Mouse (Mus musculus) ovary, postnatal 10 days (tissue): ENCODE data around the gene Dkk1.
A peak's percentile ranks its signal among the peaks of the same experiment; 100 is the strongest.
"Not testable (repeated sequence)": the region's sequence is repeated elsewhere in the genome, so short reads cannot be mapped to it uniquely, and the experiment has no call there.

Source experiments
- DNase-seq: peaks from one replicate; pipeline ENCODE4 v3.0.0; 2022; ENCODE audit warnings: low spot score

Dkk1 gene

DNA sequence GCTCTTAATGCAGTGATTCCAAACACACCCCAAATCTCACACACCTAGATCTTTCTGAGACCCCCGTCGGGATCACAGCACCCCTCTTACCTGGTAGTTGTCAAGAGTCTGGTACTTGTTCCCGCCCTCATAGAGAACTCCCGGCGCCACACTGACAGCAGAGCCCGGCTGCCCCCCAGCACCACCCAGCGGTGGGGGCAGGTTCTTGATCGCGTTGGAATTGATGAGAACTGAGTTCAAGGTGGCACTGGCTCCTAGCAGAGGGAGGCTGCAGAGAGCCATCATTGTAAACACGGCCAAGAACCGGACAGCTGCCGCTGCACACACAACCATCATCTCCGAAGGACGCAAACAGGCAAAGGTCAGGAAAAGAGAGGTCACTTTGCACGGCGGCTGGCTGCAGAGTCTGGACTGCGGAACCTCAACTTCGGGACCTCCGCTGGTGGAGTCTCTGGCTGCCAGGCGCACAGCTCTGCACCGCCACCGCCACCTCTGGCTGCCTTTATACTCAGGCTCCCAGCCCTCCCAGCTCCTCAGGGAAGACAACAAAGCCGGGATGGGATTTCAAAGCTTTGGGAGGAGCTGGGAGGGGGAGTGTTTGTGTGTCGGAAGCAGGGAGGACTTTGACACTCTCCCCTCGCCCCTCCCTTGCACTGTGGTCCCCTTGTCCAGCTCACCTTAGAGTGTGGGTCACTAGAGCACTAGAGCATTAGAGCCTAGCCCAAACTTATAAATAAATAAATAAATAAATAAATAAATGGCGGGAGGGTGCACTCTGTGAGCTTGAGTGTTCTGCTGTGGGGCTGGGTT lies at the start of gene Dkk1:
Dkk1 (minus strand) TSS at position 622 of the 810 bp plus-strand sequence.
- DNase-seq: no peak

DNA sequence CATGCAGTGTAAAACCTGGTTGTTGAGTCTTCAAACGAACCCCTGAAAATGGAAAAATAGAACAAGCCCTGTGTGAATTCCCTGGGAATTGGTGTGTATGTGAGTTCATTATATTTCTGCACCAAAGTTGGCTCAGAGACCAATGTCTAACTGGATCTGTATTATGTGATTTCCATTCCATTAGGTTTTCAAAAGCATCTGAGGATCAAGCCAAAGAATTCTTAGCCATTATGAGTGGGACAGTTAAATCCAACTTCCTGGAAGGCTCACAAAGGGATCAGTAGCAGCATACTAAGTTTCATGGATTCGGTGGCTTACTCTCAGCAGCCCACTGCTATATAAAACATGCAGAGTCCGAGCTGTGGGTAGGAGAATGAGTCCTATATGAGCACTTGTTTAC lies 36.9 kb upstream of the Dkk1 start:
- no peak for DNase-seq

DNA sequence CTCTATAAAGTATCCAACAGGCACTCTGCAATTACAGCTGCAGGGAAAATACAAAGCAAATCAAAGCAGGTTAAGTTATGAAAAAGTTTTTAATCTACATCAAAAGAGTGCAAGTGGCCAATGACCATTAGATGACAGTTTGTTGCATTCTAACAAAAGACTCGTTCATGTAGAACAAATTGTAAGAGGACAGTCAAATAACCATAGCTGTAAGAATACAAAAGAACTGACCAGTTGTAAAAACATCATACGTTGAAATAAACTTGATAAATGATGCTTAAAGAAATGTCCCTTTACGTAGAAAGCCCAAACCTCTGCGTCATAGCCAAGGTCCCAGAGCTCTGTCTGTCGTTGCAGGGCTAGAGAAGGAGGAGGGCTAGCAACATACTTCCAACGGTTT lies 15.1 kb upstream of the Dkk1 start:
- DNase-seq: no peak

DNA sequence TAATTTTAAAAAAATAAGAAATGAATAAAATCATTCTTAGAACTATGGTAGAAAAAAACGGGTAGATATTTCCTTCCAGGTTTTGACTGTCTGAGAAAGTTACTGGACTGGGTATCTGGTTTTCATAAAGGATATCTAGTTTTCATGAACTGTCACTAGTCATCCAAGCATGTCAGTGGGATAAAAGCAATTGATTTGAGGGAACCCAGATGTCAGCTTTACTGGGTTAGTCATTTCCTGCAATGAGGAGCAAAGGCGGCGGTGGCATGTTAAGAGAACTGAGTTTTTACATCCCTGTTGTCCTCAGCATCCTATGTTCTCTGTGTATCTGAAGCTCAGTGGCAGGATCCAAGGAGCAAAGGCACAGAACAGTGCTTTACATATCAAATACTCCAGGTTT lies 14.4 kb upstream of the Dkk1 start:
- DNase-seq: no peak

DNA sequence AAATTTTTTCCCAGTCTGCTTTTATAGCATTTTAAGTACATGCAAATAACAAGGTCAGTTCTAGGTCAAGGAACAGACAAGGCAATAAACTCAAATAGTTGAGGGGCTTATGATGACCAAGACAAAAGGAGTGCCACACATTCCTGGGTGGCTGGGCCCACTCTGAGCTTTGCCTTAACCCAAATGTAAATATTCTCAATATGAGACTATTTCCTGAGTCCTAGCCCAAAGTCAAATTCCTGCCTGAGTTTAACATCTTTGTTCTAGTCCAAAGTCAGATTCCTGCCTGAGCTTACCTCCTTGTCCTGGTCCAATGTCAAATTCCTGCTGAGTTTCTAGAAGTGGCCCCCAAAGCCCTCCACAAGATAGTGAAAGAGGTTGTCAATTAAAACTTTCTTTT lies 8.6 kb upstream of the Dkk1 start:
- no peak for DNase-seq

DNA sequence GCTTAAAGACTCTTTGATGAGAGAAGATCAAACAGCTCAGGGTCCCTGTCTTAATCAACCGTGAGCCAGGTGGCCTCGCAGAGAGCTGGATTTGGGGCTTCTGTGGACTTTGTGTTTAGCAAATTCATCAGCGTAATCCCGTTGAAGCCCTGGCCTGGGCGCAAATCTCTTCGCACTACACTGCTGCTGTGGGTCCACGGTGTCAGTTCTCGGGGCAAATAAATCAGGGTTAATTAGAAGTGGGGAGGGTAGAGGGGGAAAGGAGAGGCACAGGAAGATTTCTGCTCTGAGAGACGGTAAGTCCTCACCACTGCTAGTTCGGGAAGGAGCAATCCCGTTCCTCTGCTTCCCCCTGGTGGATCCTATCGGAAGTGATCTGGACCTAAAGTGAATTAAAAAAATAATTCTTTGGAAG lies 5.0 kb upstream of the Dkk1 start:
- DNase-seq: peak; percentile 35

DNA sequence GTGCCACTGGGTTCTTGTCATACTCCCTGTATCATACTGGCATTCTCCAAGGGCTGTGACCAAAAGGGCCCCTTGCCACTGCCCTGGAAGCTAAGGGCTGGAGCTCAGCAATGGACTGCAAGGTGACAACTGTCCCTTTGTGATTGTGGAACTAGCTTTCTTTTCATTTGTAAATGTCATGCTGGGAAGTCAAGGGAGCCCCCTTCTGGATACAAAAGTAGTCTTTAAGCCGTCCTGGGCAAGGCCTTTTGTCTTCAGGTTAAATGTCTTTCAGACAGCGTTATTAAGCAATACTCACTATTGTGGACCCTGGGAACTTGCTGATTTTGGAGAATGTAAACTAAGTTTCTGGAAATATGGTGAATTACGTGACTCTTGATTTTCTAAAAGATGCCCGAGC lies 4.3 kb upstream of the Dkk1 start:
- DNase-seq: no peak

DNA sequence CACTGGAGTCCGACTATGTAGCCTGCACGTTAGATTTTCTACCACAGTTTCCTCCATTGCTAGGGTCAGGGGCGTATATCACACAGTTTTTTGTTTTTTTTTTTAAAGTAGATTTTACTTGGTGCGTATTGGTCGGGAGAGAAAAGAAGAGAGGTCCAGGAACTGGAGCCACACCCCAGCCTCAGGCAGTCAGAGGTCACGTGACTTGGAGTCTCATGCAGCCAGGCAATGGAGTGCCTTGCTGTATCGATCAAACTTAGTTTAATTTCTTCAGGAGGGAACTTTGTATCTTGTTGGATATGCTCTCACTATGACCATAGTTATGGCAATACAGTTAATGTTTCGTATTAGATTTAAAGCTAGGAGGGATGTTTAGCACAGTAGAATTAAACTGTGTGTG lies 2.8 kb upstream of the Dkk1 start:
- no peak for DNase-seq

DNA sequence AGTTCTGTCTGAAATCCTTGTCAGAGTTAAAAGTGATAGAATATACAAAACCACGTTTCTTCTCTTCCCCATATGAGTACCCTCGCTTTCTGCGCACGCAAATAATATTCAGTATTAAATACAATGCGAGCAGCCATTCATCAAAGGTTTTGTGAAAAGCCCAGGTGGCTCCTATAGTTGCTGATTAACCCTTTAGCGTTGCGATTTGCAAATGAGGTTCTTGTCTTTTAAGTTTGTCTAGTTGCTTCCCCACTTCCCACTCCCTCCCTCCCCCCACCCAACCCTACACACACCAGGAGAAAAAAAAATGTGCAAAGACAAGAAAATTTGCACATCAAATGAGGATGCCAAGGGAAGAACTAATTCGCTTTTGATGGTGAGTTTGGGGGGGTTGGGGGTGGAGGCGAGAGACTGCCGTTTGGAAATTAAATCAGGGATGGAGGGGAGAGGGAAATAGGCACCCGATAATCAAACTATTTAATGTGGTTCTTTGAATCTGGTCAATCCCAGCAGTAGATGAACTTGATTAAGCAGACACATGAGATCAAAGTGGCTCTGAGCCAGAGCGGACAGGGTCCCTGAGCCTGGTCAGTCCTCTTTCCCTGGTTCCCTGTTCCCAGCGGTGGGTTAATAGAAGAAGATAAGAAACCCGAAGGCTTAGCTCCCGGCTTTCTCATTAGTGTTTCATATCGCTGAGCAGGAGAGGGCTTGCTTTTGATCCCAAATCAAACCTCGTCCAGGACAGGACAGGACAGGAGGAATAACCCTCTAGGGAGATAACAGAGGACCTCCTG lies 586 bp upstream of the Dkk1 start:
- DNase-seq: no peak

DNA sequence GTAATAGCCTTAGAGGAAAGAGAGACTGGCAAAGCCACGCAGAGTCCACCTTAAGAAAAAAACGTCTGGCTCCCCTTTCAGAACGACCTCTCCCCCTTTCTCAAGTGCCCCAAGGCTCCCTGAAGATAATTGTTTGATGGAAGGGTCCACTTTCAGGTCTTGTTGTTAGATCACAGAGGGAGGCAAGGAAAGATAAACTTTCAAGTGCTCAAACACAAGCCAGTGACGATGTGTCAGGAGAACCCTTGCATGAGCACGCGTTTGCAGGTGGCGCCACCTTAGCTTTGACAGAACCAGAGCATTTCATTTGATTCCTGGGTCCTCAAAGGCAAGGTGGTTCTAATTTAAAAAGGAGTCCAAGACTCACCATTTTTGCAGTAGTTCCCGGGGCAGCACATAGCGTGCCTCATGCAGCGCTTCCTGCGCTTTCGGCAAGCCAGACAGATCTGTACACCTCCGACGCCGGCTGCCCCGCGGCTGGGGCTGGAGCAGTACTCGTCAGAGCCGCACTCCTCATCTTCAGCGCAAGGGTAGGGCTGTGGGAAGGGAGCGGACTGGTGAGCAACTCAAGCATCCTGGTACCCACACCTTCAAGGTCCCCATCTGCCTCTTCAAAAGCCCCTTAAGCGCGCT lies 938 bp downstream of the Dkk1 start:
- no peak for DNase-seq

DNA sequence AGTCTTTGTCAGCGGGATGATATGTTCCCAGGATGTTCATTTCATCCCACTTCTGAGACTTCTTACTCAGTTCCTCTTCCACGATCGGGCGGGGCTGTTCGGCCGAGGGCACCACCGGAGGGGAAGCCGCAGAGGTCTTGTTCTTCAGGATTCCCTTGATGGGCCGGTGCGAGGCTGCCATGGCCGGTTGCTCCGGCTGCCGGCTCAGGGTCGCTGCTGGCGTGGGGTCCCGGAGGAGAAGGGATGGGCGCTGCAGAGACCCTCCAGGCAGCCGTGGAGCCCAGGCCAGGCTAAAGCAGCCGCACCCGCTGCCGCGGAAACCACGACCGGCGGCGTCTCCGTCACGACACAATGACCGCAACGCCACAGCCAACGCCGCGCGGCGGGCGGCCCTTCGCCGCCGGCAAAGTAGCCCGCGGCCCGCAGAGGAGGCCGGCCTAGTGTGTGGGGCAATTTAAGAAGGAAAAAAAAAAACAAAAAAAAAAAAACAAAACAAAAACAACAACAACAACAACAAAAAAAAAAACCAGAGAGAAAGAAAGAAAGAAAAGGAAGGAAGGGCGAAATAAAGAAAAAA lies 10.0 kb downstream of the Dkk1 start:
- DNase-seq: not testable (repeated sequence)

DNA sequence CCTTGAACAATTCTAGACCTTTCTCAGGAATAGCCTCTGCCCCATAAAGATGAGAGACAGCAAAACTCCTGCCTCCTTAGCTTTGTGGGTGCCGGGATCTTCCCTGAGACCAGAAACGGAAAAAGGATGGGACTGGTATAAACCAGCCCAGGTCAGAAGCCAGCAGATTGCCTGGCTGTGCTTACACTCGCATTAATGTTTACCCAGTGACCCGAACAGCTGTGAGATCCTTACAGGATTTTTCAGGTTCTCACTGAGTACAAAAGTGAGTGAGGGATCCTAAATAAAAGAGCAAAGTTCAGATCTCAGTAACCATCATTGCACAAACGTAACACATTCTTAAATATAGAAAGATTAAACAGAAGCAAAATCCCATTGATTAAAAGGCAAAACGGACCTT lies 32.7 kb downstream of the Dkk1 start:
- no peak for DNase-seq

DNA sequence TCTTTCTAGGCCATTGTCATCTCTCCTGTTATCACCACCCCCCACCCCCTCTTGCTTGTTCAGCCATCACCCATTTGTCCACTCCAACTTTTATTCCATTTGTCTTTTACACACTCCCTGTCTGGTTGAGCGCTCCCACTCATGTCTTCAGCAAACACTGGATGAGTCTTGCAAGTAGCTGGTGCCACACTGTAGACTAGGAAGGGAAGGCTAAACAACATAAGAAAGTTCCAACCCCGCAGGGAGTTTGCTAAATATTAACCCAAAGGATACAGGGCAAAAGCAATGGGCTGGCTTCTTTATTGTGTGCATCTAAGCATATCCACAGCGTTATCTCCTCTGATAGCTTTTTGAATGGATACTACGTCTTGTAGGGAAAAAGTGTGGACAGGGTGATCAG lies 39.0 kb downstream of the Dkk1 start:
- DNase-seq: no peak

DNA sequence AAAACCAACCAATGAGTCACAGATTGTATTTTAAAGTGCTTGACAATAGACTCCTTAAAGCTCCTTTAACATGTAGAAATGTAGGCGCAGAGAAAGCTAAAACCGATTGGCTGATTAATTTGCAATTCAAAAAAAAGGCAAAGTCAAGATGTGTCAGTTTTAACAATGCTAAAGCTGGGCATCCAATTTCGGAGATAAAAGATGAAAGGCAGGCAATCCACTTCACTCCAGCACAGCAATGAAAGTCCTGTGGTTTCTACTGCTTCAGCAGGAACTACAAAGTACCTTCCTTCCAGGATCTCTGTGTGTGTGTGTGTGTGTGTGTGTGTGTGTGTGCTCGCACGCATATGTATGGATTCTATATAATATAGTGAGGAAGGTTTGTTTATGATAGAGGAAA lies 44.0 kb downstream of the Dkk1 start:
- DNase-seq: no peak
